Mouse (Mus musculus) lung, adult 2 months (tissue): ENCODE measurements around the gene Phf3.

ENCODE experiments used
- CTCF ChIP-seq: fragments of 200-500 bp; IDR thresholded peaks from 2 replicates; pipeline ENCODE4 v1.5.1; 2011; ENCODE audit warnings: mild to moderate bottlenecking, low read length, control low read depth; ENCODE audit not compliant: insufficient read depth
- POLR2A ChIP-seq: fragments of 200-500 bp; IDR thresholded peaks from 2 replicates; pipeline ENCODE4 v1.6.1; 2011; ENCODE audit warnings: low read depth, mild to moderate bottlenecking, control low read depth, low read length, borderline replicate concordance; ENCODE audit errors: extremely low read depth

GRCm38 (mm10) chr1:30789001-30789400 lies 84.7 kb downstream of the Phf3 start:
- TF ChIP-seq CTCF (no peak), POLR2A (no peak)
